Comparison of ENCODE assay signal across 9 mouse cellular contexts in the genomic region with DNA sequence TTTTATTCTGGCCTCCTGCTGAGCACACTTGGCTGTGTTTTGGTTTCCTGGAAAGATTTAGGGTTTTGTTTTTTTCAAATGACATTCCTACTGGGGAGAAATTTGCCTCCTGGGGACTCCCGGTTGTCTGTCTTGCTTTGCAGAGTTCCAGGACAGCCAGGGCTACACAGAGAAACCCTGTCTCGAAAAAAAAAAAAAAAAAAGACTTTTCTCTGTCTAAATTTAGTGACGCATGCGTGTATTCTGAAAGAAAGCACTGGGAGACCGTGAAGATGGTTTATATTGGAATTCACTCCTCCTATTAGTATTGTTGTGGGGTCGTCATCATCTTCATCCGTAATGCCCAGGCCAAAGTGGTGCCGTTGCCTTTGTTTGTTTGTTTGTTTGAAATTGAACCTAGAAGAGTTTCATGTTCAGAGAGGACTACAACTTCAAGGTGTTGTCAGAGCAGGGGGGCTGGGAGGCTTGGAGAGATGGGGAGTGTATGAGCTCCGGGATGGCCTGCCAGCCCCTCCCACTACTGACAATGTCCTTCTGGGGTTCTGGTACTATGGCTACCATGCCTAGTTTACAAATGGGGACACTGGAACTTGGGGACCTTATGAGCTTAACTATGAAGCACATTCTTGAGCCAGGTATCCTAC. TPM values are rescaled to one million over a fixed set of nuclear protein-coding genes. Genes with fewer than 3 reads are reported as not detected.
A peak's percentile ranks its signal among the peaks of the same experiment; 100 is the strongest.
DNase-seq lines count a peak whose midpoint lies in the region; ATAC-seq and TF ChIP-seq lines count a peak whose summit lies in the region.
"Had no signal": no experiment of that assay in that cellular context is flagged by ENCODE, and none has a peak within 500 bp of the region (broad histone marks: within the 10 kb centered on the region; RNA-seq: fewer than 3 reads in every experiment).

No protein-coding gene starts in this region.

- H3K36me3 ChIP-seq in embryonic facial prominence, embryonic 12.5 days: no peaks in the 10 kb centered on the region
- H3K36me3 ChIP-seq in hindbrain, embryonic 15.5 days: no peaks in the 10 kb centered on the region
- H3K36me3 ChIP-seq in midbrain, embryonic 13.5 days: no peaks in the 10 kb centered on the region

- peak; percentile 26 for DNase-seq in gastrocnemius, adult 2 months
- DNase-seq in gastrocnemius, adult 18-20 months (ENCODE audit: low spot score): no peak
- DNase-seq in left cerebral cortex, postnatal 36 days (ENCODE audit: low spot score in 2 of 2): no peak
- no peak for DNase-seq in left cerebral cortex, adult 8-10 months (ENCODE audit: low spot score in 2 of 2)
- DNase-seq: thymus, postnatal 25 days had no signal

- peak overlapping the region; percentile 85 for H3K4me3 ChIP-seq in gastrocnemius, adult 2 months
- peak overlapping the region; percentile 35 for H3K4me3 ChIP-seq in embryonic facial prominence, embryonic 12.5 days
- H3K4me3 ChIP-seq in hindbrain, embryonic 15.5 days: peak overlapping the region; percentile 33
- peak overlapping the region; percentile 30 for H3K4me3 ChIP-seq in midbrain, embryonic 13.5 days (replicated peaks)

- no peaks in the 10 kb centered on the region for H3K27me3 ChIP-seq in embryonic facial prominence, embryonic 12.5 days
- H3K27me3 ChIP-seq in hindbrain, embryonic 15.5 days: no peaks in the 10 kb centered on the region
- H3K27me3 ChIP-seq in midbrain, embryonic 13.5 days: 0 out of 2 replicates have a peak, but pooled peaks cover 2% of the 10 kb centered on the region

- 3% methylated on average over 9 of the region's 9 CpGs for WGBS in embryonic facial prominence, embryonic 12.5 days
- WGBS in hindbrain, embryonic 15.5 days: 5% methylated on average over 9 of the region's 9 CpGs
- WGBS in midbrain, embryonic 13.5 days: 11% methylated on average over 9 of the region's 9 CpGs

- TF ChIP-seq CTCF in gastrocnemius, adult 2 months (IDR thresholded peaks at IDR 0.05): no peak

- no peaks in the 10 kb centered on the region for H3K9me3 ChIP-seq in embryonic facial prominence, embryonic 12.5 days
- H3K9me3 ChIP-seq in hindbrain, embryonic 15.5 days: no peaks in the 10 kb centered on the region
- no peaks in the 10 kb centered on the region for H3K9me3 ChIP-seq in midbrain, embryonic 13.5 days

- peak overlapping the region; percentile 47 for H3K9ac ChIP-seq in embryonic facial prominence, embryonic 12.5 days
- H3K9ac ChIP-seq in hindbrain, embryonic 15.5 days: peak overlapping the region; percentile 29
- peak overlapping the region; percentile 39; the same call in 1 of the 2 replicates for H3K9ac ChIP-seq in midbrain, embryonic 13.5 days (replicated peaks)

- intact Hi-C loops in gastrocnemius, adult 2 months (cut with DNase I): no loop called here
- intact Hi-C loops in left cerebral cortex, postnatal 36 days (cut with DNase I): loop anchor here (5.0 kb wide), 1 partner anchor 242 kb away; no protein-coding TSS in a partner anchor

- H3K4me2 ChIP-seq in embryonic facial prominence, embryonic 12.5 days (replicated peaks): peak overlapping the region; percentile 62
- H3K4me2 ChIP-seq in hindbrain, embryonic 15.5 days: peak overlapping the region; percentile 56
- peak overlapping the region; percentile 53 for H3K4me2 ChIP-seq in midbrain, embryonic 13.5 days (replicated peaks)

- peaks cover 34% of the 10 kb centered on the region for H3K4me1 ChIP-seq in embryonic facial prominence, embryonic 12.5 days
- H3K4me1 ChIP-seq in hindbrain, embryonic 15.5 days (replicated peaks): peaks cover 26% of the 10 kb centered on the region
- peaks cover 25% of the 10 kb centered on the region for H3K4me1 ChIP-seq in midbrain, embryonic 13.5 days (replicated peaks)

- H3K27ac ChIP-seq in gastrocnemius, adult 2 months: peak overlapping the region; percentile 91
- H3K27ac ChIP-seq in embryonic facial prominence, embryonic 12.5 days: peak overlapping the region; percentile 90
- H3K27ac ChIP-seq in hindbrain, embryonic 15.5 days (replicated peaks): peak overlapping the region; percentile 68
- no peak overlapping the region for H3K27ac ChIP-seq in midbrain, embryonic 13.5 days

- no peak for ATAC-seq in embryonic facial prominence, embryonic 12.5 days (ENCODE audit: insufficient number of reproducible peaks, insufficient read depth, low FRiP score, low TSS enrichment)
- peak; percentile 33; the same call in 1 of the 2 replicates for ATAC-seq in hindbrain, embryonic 15.5 days (ENCODE audit: low FRiP score, low read depth)
- ATAC-seq in midbrain, embryonic 13.5 days: peak; percentile 13; the same call in 1 of the 2 replicates
- ATAC-seq in megakaryocyte progenitor cell, adult 5-6 weeks (replicated peaks; ENCODE audit: poor library complexity): no peak

RNA-seq across cellular contexts. Expression of a gene that starts 1.1 kb away (rescaled TPM):
- 1 to 10 TPM; 2.7 to 2.8 TPM for total RNA-seq in gastrocnemius, adult 2 months (2021)
- total RNA-seq in gastrocnemius, adult 18-20 months (2021): 1 to 10 TPM; 1.4 to 1.9 TPM
- polyA plus RNA-seq in embryonic facial prominence, embryonic 12.5 days (2016; fragmentation: Nextera tagmentation; extraction: Ambion mirVana): 3.4 TPM in 2 replicates
- 1.5 and 2.0 TPM in 2 replicates for polyA plus RNA-seq in hindbrain, embryonic 15.5 days (2015; fragmentation: Nextera tagmentation; extraction: Ambion mirVana)
- polyA plus RNA-seq in midbrain, embryonic 13.5 days (2015; fragmentation: Nextera tagmentation; extraction: Ambion mirVana): 1.4 and 1.5 TPM in 2 replicates
- 0.02 and 0.05 TPM in 2 replicates for total RNA-seq in megakaryocyte progenitor cell, adult 5-6 weeks (2015)
- 0.41 TPM in 1 of 2 replicates, not detected in the other for total RNA-seq in megakaryocyte progenitor cell, adult 5-6 weeks (2017)
- under 1 TPM; 0.27 to 0.32 TPM for total RNA-seq in left cerebral cortex, postnatal 36 days (2021)
- under 1 TPM; 0.23 to 0.39 (median 0.25) TPM for total RNA-seq in left cerebral cortex, adult 8-10 months (2022)

RNA-seq across cellular contexts. Expression of a gene that starts 27.9 kb away (rescaled TPM):
- not detected for total RNA-seq in gastrocnemius, adult 2 months (2021)
- total RNA-seq in gastrocnemius, adult 18-20 months (2021): not detected
- 2.6 and 2.8 TPM in 2 replicates for polyA plus RNA-seq in embryonic facial prominence, embryonic 12.5 days (2016; fragmentation: Nextera tagmentation; extraction: Ambion mirVana)
- polyA plus RNA-seq in hindbrain, embryonic 15.5 days (2015; fragmentation: Nextera tagmentation; extraction: Ambion mirVana): 5.6 TPM in 2 replicates
- 1.2 and 1.3 TPM in 2 replicates for polyA plus RNA-seq in midbrain, embryonic 13.5 days (2015; fragmentation: Nextera tagmentation; extraction: Ambion mirVana)
- total RNA-seq in megakaryocyte progenitor cell, adult 5-6 weeks (2015): not detected in 2 replicates
- not detected in 2 replicates for total RNA-seq in megakaryocyte progenitor cell, adult 5-6 weeks (2017)
- total RNA-seq in left cerebral cortex, postnatal 36 days (2021): 1 to 10 TPM; 2.1 to 2.9 TPM
- total RNA-seq in left cerebral cortex, adult 8-10 months (2022): 1 to 10 TPM; 1.8 to 3.2 (median 2.4) TPM

Comparison
In these comparisons a context has a peak if more than half of its experiments do, and no peak if none do; other contexts are left out.
1. H3K4me3 ChIP-seq: peak in every context shown above with its lines; median percentile 85 in gastrocnemius, adult 2 months; 35 in embryonic facial prominence, embryonic 12.5 days; 33 in hindbrain, embryonic 15.5 days; 30 in midbrain, embryonic 13.5 days.
2. ATAC-seq: peak in hindbrain, embryonic 15.5 days (single experiment) and midbrain, embryonic 13.5 days (single experiment); none in embryonic facial prominence, embryonic 12.5 days (single experiment) and megakaryocyte progenitor cell, adult 5-6 weeks (single experiment).
3. Peak in every context shown above with its lines, with median percentiles within 50 percentile points of each other: H3K4me2 ChIP-seq and H3K9ac ChIP-seq.